Mouse (Mus musculus): ENCODE results near the gene Hecw1. TPM values are rescaled to one million over a fixed set of nuclear protein-coding genes. Genes with fewer than 3 reads are reported as not detected.
"Not testable (repeated sequence)": the region's sequence is repeated elsewhere in the genome, so short reads cannot be mapped to it uniquely, and the experiment has no call there.

The Hecw1 gene
- polyA plus RNA-seq, 1 experiment from 2014 or later = 0.20 TPM

DNA sequence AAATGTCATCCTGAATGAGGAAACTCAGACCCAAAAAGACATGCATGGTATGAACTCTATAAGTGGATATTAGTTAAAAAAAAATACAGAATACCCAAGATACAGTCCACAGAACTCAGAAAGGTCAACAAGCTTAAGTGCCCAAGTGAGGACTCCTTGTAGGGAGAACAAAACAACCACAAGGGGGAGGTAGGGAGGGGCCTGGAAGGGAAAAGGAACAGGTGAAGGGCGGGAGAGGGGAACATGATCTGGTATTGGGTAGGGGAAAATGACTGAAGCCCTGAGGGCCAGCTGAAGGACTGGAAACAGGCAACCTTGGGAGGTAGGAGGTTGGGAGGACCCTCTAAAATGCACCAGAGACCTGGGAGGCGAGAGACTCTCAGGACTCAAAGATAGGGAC lies 220.1 kb downstream of the Hecw1 start:
- no peaks in the 10 kb centered on the region for H3K27me3 ChIP-seq (ENCODE audit: control insufficient read depth, insufficient read depth, low read length)
- H3K36me3 ChIP-seq (ENCODE audit: control insufficient read depth, insufficient read depth) = no peaks in the 10 kb centered on the region
- no peak overlapping the region for H3K4me3 ChIP-seq (ENCODE audit: low read length)
- H3K4me2 ChIP-seq (ENCODE audit: low read depth, low read length) = no peak overlapping the region
- no peaks in the 10 kb centered on the region for H3K9me3 ChIP-seq (replicated peaks; ENCODE audit: control insufficient read depth, low read length)
- ATAC-seq (replicated peaks; ENCODE audit: extremely low read depth, insufficient read depth, low FRiP score) = no peak
- 31% methylated on average over 2 of the region's 2 CpGs for WGBS
- H3K27ac ChIP-seq (ENCODE audit: low read length) = no peak overlapping the region
- H3K9ac ChIP-seq (ENCODE audit: low read length) = no peak overlapping the region
- H3K4me1 ChIP-seq (ENCODE audit: control insufficient read depth, insufficient read depth, low read length) = no peaks in the 10 kb centered on the region

DNA sequence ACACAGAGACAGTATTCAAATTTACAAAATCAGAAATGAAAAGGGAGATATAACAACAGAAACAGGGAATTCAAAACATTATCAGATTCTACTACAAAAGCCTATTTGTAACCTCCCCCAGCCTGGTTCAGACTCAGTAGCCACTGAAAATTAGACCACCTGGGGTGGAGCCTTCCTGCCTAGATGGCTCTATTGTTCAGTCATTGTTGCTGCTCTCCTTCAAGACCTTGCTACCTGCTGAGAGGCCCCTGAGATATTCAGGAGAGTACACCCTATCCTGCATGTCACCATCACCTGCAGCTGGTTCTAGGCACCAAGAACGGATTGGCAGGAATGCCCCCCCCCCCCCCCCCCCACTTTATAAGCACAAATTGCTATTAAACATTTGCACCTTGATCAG lies 233.0 kb downstream of the Hecw1 start:
- Histone ChIP-seq H3K27ac (ENCODE audit: low read length) (no peak overlapping the region), H3K4me2 (ENCODE audit: low read depth, low read length) (no peak overlapping the region), H3K4me3 (ENCODE audit: low read length) (no peak overlapping the region), H3K27me3 (ENCODE audit: control insufficient read depth, insufficient read depth, low read length) (no peaks in the 10 kb centered on the region), H3K9ac (ENCODE audit: low read length) (no peak overlapping the region), H3K9me3 (replicated peaks; ENCODE audit: control insufficient read depth, low read length) (no peaks in the 10 kb centered on the region), H3K36me3 (ENCODE audit: control insufficient read depth, insufficient read depth) (no peaks in the 10 kb centered on the region), H3K4me1 (ENCODE audit: control insufficient read depth, insufficient read depth, low read length) (no peaks in the 10 kb centered on the region)
- ATAC-seq (replicated peaks; ENCODE audit: extremely low read depth, insufficient read depth, low FRiP score) = no peak
- 40% methylated on average over 1 of the region's 1 CpGs for WGBS

GRCm38 (mm10) chr13:14271476-14271875 lies 251.6 kb downstream of the Hecw1 start:
- Histone ChIP-seq H3K9me3 (replicated peaks; ENCODE audit: control insufficient read depth, low read length) (no peaks in the 10 kb centered on the region), H3K4me3 (ENCODE audit: low read length) (no peak overlapping the region), H3K27ac (ENCODE audit: low read length) (no peak overlapping the region), H3K36me3 (ENCODE audit: control insufficient read depth, insufficient read depth) (no peaks in the 10 kb centered on the region), H3K9ac (ENCODE audit: low read length) (no peak overlapping the region), H3K4me2 (ENCODE audit: low read depth, low read length) (no peak overlapping the region), H3K4me1 (ENCODE audit: control insufficient read depth, insufficient read depth, low read length) (no peaks in the 10 kb centered on the region), H3K27me3 (ENCODE audit: control insufficient read depth, insufficient read depth, low read length) (no peaks in the 10 kb centered on the region)
- no peak for ATAC-seq (replicated peaks; ENCODE audit: extremely low read depth, insufficient read depth, low FRiP score)

DNA sequence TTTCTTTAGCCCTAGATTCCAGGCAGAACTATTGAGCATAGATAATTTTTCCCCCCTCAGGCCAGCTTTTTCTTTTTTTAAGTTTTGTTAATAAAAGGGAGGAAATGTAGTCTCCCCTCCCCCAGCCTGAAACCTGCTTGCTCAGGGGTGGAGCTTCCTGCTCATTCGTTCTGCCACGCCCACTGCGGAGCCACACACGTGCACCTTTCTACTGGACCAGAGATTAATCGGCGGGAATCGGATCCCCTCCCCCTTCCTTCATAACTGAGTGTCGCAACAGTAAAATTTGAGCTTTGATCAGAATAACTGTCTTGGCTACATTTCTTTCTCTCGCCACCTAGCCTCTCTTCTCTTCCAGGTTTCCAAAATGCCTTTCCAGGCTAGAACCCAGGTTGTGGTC lies 262.1 kb downstream of the Hecw1 start:
- 25% methylated on average over 8 of the region's 9 CpGs for WGBS
- not testable (repeated sequence) for H3K36me3 ChIP-seq (ENCODE audit: control insufficient read depth, insufficient read depth)

DNA sequence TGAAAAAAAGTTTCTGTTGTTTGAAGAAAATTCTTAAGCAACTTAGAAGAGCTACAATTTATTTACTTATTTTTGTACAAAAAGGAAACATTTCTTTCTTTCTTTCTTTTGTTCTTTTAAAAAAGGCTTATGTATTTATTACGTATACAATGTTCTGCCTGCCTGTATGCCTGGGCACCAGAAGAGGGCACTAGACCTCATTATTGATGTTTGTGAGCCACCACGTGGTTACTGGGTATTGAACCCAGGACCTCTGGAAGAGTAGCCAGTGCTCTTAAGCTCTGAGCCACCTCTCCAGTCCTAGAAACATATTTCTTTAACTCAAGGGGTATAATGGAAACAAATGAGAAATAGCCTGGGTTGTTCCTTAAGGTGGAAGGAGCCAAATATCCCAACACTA lies 277.1 kb downstream of the Hecw1 start:
- no peak overlapping the region for H3K4me2 ChIP-seq (ENCODE audit: low read depth, low read length)
- H3K27ac ChIP-seq (ENCODE audit: low read length) = no peak overlapping the region
- no peaks in the 10 kb centered on the region for H3K36me3 ChIP-seq (ENCODE audit: control insufficient read depth, insufficient read depth)
- no peaks in the 10 kb centered on the region for H3K9me3 ChIP-seq (replicated peaks; ENCODE audit: control insufficient read depth, low read length)
- 54% methylated on average over 2 of the region's 2 CpGs for WGBS
- no peaks in the 10 kb centered on the region for H3K4me1 ChIP-seq (ENCODE audit: control insufficient read depth, insufficient read depth, low read length)
- H3K9ac ChIP-seq (ENCODE audit: low read length) = no peak overlapping the region
- H3K27me3 ChIP-seq (ENCODE audit: control insufficient read depth, insufficient read depth, low read length) = no peaks in the 10 kb centered on the region
- ATAC-seq (replicated peaks; ENCODE audit: extremely low read depth, insufficient read depth, low FRiP score) = no peak
- no peak overlapping the region for H3K4me3 ChIP-seq (ENCODE audit: low read length)

More for the DNA sequence above, 262.1 kb downstream of the Hecw1 start:
- not testable (repeated sequence) for H3K4me2 ChIP-seq (ENCODE audit: low read depth, low read length); H3K27me3 ChIP-seq (ENCODE audit: control insufficient read depth, insufficient read depth, low read length); H3K9me3 ChIP-seq (replicated peaks; ENCODE audit: control insufficient read depth, low read length); H3K27ac ChIP-seq (ENCODE audit: low read length); H3K9ac ChIP-seq (ENCODE audit: low read length); H3K4me3 ChIP-seq (ENCODE audit: low read length); H3K4me1 ChIP-seq (ENCODE audit: control insufficient read depth, insufficient read depth, low read length); ATAC-seq (replicated peaks; ENCODE audit: extremely low read depth, insufficient read depth, low FRiP score)

GRCm38 (mm10) chr13:14179669-14180068 lies 343.4 kb downstream of the Hecw1 start:
- Histone ChIP-seq H3K36me3 (ENCODE audit: control insufficient read depth, insufficient read depth) (peaks cover 7% of the 10 kb centered on the region; the same call in 1 of the 2 replicates), H3K27me3 (ENCODE audit: control insufficient read depth, insufficient read depth, low read length) (no peaks in the 10 kb centered on the region), H3K27ac (ENCODE audit: low read length) (no peak overlapping the region), H3K9me3 (replicated peaks; ENCODE audit: control insufficient read depth, low read length) (no peaks in the 10 kb centered on the region), H3K4me3 (ENCODE audit: low read length) (no peak overlapping the region), H3K4me1 (ENCODE audit: control insufficient read depth, insufficient read depth, low read length) (no peaks in the 10 kb centered on the region), H3K4me2 (ENCODE audit: low read depth, low read length) (no peak overlapping the region), H3K9ac (ENCODE audit: low read length) (no peak overlapping the region)
- no peak for ATAC-seq (replicated peaks; ENCODE audit: extremely low read depth, insufficient read depth, low FRiP score)
- 87% methylated on average over 3 of the region's 3 CpGs for WGBS

DNA sequence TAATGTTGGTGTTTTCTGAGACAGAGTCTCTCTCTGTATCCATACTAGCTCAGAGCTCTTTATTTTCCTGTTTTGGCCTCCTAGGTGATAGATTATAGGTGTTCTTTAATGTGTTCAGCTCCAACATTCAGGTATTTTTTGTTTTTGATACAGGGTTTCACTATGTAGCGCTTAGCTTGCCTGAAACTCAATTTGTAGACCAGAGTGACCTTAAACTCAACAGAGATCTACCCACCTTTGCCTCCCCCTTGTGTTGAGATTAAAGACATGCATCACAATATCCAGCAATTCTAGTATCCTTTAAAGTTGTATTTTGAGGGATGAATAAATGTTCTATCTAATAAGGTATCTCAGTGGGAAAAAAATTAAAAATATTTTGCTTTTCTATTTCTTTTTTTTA lies 345.0 kb downstream of the Hecw1 start:
- ATAC-seq (replicated peaks; ENCODE audit: extremely low read depth, insufficient read depth, low FRiP score) = no peak; the same call in 1 of the 2 replicates
- Histone ChIP-seq H3K27ac (ENCODE audit: low read length) (no peak overlapping the region), H3K27me3 (ENCODE audit: control insufficient read depth, insufficient read depth, low read length) (no peaks in the 10 kb centered on the region), H3K9ac (ENCODE audit: low read length) (no peak overlapping the region), H3K9me3 (replicated peaks; ENCODE audit: control insufficient read depth, low read length) (no peaks in the 10 kb centered on the region), H3K4me3 (ENCODE audit: low read length) (no peak overlapping the region), H3K4me2 (ENCODE audit: low read depth, low read length) (no peak overlapping the region), H3K4me1 (ENCODE audit: control insufficient read depth, insufficient read depth, low read length) (no peaks in the 10 kb centered on the region), H3K36me3 (ENCODE audit: control insufficient read depth, insufficient read depth) (0 out of 2 replicates have a peak, but pooled peaks cover 2% of the 10 kb centered on the region)
- WGBS = 84% methylated on average over 1 of the region's 1 CpGs

Other genes starting within 250 kb of the Hecw1 start
- 103 and 113 TPM in 2 replicates for gene Mrpl32, start 89.9 kb upstream of the Hecw1 start, polyA plus RNA-seq (2015; fragmentation: Nextera tagmentation; extraction: Ambion mirVana)
- 148 and 155 TPM in 2 replicates for gene Psma2, start 90.0 kb upstream of the Hecw1 start, polyA plus RNA-seq (2015; fragmentation: Nextera tagmentation; extraction: Ambion mirVana)
- gene AW209491, start 106.9 kb upstream of the Hecw1 start, polyA plus RNA-seq (2015; fragmentation: Nextera tagmentation; extraction: Ambion mirVana) = 17.5 and 19.2 TPM in 2 replicates

Measured in heart, embryonic 16.5 days (tissue).